Mouse (Mus musculus): ENCODE measurements at regions not wholly inside any gene's neighbourhood (a gene's known extent, or its start where the extent isn't known, plus 50 kb on each side); places are given as distances from the start of the nearest gene placed in this dataset.

GRCm38 (mm10) chr6:51805656-51806055 lies 206.7 kb downstream of the Skap2 start:
- H3K27me3 ChIP-seq (ENCODE audit: insufficient read depth, low read length) = 0 out of 2 replicates have a peak, but pooled peaks cover 2% of the 10 kb centered on the region
- H3K36me3 ChIP-seq (ENCODE audit: insufficient read depth, low read length) = no peaks in the 10 kb centered on the region
- H3K4me1 ChIP-seq (replicated peaks; ENCODE audit: low read depth, low read length) = no peaks in the 10 kb centered on the region
- TF ChIP-seq CTCF (conservative IDR thresholded peaks at IDR 0.05; ENCODE audit: low read length) = no peak
- H3K4me3 ChIP-seq (replicated peaks; ENCODE audit: low read length) = no peak overlapping the region
- no peaks in the 10 kb centered on the region for H3K9me3 ChIP-seq (ENCODE audit: low read length)

Measured in E14TG2a.4 (cell line).